Mouse (Mus musculus) small intestine, adult 2 months (tissue): ENCODE measurements around the gene Slc46a1.

Experiments
- CTCF ChIP-seq: fragments of 200-500 bp; IDR thresholded peaks from 2 replicates; pipeline ENCODE4 v1.5.1; 2012; ENCODE audit warnings: low read depth, mild to moderate bottlenecking, control low read depth, inconsistent platforms, low read length, moderate library complexity, mixed read lengths; ENCODE audit not compliant: insufficient replicate concordance, insufficient read length; ENCODE audit errors: extremely low read depth
- POLR2A ChIP-seq: fragments of 200-500 bp; IDR thresholded peaks from 2 replicates; pipeline ENCODE4 v1.6.1; 2012; ENCODE audit warnings: low read depth, mild to moderate bottlenecking, control low read depth, inconsistent platforms, low read length, moderate library complexity

DNA sequence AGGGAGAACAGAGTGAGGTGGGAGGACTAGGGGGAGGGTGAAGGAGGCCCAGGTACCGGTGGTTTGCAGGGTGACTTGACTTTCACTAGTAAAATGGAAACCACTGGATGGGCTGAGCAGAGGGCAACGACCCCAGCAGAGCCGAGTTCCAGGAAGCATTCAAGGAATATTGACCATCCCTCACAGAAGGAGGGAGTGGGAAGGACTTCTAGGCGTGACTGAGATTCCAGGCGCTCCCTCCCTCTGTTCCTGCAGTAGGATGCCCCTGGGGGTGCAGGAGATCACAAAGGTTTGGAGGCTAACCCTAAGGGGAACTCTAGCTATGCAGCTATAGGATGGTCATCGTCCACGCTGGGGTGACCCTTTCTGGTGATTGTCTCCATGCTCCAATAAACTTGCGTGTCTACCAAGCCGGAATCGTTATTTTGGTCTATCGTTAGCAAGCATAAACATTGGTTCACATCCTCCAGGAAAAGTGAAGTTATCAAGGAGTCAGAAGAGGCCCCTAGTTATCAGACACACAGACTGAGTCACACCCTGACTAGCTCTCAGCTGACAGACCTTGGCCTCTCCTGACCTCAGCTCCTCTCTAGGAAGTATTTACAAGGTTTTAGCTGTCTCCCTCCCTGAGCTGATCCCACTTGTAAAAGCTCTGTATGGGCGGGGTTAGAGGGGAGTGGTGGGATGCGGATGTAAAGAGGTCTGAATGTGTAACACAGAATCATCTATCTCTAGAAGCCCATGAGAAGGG lies 2.0 kb upstream of the Slc46a1 start:
- TF ChIP-seq CTCF (no peak), POLR2A (no peak)
